Mouse (Mus musculus): ENCODE results near the gene Btg2. TPM values are rescaled to one million over a fixed set of nuclear protein-coding genes. Genes with fewer than 3 reads are reported as not detected.
A peak's percentile ranks its signal among the peaks of the same experiment; 100 is the strongest.

Gene Btg2
- total RNA-seq, 2 experiments from 2014 or later, result 18.7 to 18.9 TPM

DNA sequence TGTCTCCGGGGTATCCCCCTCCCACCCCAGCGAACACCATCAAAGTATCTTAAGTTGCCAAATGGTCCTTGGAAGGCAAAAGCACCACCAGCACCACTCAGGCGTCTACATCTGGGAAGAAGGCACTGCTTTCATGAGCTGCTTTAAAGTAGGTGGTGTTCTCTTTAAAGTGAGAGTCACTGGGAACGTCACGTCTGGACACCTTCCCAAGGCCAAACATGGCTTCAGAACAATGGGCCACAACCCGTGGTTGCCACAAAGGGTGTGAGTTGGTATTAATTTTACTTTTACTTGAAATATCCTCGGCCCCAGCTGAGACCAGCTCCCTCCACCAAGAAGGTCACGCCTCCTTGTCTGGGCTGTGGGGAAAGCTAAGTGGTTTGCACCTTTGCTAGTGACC lies 21.2 kb downstream of the Btg2 start:
- DNase-seq, result no peak

DNA sequence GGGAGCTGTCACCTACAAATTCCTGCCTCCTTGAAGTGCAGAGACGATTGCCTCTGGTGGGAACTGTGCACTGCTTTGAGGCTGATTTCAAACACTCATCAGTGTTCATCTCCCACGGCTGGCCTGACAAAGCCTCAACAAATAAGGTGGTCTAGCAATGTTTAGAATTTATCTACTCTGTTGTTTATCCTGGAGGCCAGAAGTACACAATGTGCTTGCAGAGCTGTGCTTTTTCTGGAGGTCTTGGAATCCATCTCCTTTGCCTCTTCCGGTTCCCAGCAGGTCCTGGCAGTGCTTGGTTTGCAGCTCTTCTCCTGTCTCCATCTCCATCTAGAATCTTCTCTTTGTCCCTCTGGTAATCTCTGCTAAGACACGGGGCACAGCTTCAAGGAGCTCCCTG lies 22.6 kb downstream of the Btg2 start:
- DNase-seq, result no peak

DNA sequence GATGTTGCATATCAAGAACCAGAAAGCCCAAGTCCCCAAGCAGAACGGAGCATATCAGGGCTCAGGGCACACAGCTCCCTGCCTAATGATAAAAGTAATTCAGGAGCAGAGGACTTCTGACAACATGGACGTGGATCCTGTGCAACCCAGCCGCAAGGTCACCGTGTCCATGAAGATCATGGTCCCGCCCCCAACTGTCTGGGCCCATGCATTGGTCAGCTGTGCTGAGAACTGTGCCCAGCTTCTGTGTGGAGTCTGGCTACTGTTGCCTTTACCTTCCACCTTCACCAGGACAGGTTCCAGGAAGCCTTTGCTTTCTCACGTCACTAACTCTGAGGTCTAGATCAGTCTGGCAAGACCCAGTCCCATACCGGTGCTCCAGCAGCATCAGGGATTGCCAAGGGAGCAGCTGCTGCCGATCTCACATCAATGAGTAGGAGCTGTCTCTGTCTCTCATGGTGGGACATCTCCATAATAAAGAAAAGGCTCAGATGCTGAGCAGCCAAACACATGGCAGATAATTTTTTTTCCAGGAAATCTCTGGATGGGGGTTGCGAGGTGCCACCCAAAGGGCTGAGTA lies 23.2 kb downstream of the Btg2 start:
- DNase-seq, result no peak

DNA sequence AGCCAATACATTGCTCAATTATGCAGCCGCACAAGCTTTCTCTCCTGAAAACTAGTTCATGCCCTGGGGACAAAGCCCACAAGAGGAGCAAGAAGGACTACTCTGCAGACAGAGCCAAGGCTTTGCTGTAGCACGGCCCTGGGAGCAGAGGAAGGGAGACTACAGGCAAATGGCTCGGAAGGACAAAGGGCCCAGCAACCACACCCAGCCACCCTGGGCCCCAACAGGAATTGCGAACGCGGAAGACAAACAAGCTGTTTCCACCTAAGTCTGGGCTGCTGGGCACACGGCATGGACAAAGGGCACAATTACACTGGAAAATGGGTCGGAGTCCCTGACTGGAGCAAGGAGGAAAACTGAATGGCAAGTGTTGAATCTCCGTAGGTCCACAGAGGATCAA lies 23.9 kb downstream of the Btg2 start:
- DNase-seq, result no peak

DNA sequence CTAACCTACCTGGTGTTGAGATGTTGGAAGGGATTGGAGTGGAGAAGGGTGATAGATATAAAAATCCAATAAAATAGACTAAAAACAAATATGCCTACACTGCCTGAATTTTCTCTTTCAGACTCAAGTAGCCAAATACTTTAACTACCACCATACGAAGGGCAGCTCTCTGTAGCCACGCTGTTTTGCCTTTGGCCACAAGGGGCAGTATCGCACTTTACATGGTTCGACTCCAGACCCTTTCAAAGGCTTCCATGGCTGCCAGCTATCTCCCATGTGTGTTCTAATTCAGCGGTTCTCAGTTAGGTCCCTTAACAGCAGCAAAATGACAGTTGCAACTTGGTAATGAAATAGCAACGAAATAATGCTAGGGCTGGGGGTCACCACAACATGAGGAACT lies 25.7 kb downstream of the Btg2 start:
- peak; percentile 75 to 79 for DNase-seq

DNA sequence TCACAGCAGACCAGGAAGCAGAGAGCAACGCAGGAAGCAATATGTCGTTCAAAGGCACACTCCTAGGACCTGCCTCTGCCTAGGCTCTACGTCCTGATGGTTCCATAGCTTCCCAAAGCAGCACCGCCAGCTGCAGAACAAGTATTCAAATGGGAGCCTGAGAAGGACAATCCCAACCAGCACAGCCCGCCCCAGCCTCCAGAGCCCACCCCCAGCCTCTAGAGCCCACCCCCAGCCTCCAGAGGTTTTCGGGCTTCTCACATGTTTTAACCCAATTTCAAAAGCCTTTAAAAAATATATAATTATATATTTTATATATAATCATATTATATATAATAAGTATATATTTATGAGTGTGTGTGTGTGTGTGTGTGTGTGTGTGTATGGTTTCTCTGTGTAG lies 29.4 kb downstream of the Btg2 start:
- no peak for DNase-seq

DNA sequence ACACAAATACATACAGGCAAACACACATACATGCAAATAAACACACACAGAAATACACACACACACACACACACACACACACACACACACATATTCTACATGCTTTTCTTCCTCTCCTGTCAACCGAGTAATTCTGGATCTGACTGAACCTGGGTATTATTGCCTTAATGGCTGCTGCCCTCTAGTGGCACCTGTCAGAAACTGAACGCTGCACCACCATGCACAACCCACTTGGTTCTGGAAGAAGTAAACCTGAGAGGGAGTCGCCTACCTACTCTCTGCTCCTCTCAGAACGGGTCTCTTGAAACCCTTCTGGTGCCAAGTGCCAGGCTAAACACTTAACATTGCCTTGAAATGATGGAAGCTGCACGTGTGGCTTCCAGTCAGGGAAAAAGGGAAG lies 30.2 kb downstream of the Btg2 start:
- peak; percentile 59 to 74 for DNase-seq

DNA sequence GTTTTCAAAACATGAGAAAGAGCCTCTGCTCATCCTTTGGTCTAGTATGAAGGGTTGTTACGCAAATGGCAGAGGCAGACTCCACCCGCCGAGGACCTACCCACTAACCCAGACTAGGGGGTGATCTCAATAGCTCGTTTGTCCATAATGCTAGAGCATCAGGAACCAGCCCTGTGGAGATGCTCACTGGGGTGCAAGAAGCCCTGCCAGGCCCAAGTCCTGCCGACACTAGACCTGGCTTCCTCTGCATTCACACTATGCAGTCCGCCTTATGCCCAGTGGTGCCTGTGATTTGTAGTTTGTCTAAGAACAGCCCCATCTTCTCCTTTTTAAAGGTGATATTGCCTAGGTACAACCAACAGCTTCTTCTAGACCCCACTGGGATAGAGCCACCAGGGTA lies 31.5 kb downstream of the Btg2 start:
- no peak for DNase-seq

DNA sequence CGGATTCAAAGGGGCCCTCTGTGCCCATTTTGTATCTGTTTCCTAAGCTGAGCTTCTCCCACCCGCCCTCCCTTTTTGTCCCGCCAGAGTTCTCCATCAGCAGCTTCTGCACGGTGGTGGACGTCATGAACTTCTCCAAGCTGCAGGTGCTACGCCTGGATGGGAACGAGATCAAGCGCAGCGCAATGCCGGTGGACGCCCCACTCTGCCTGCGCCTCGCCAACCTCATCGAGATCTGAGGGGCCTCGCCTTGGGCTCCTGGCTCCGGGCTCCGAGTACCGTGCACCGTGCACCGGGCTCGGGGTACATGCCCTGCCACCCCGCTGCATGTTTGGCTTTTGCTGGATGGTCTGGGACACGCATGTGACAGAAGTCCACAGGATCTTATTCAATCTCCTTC lies 32.5 kb downstream of the Btg2 start:
- no peak for DNase-seq

DNA sequence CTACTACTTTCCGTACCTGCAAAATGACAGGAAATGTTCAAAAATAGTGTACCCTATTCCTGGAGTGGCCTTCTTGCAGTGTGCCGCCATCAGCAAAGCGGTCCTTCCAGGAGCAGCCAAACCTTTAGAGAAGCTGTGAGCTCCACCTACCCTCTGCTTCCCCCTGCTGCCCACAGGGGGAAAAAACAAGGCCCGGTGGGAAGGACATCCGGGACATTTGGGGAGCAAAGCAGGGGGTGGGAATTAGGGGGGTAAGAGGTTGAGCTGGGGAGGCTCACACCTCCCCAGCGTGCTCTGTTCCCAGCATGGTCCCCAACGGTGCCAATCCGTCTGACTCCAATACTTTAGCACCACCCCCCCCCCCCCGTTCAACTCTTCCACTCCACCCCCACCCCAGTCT lies 32.9 kb downstream of the Btg2 start:
- peak; percentile 79 to 80 for DNase-seq

DNA sequence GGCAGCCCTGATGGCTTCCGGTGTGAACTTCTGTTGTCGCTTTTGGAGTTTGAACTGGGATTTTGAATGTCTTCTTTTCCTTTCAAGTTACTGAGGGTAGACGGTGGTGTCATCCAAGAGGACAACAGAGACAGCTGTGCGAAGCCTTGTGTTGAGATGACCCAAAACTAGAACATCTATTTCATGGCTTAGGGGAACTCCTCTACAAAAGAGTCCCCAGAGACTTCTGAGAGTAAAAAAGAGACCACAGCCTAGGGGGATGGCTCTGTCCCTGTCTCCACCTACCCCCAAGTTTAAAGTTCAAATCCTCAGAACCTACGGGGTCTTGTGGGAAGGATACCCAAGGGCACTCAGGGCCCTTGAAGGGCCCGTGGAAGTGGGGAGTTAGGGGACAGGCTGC lies 34.1 kb downstream of the Btg2 start:
- DNase-seq, result no peak

DNA sequence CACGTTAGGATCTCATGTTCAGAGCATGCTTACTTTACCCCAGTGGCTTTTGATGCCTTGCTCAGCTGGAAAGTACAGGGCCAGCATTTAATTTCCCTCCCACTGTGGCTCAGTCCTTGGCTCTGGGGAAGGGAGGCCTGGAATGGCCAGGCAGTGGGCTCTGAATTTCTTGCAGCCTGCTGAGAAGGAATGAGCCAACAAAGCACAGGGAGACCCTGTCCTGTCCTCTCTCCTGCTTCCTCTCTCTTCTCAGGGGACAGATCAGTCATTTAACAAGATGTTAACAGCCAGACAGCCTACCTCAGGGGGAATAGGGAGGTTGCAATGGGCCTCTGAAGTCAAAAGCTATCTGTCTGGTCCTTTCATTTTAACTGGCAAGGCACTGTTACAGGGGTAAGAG lies 36.6 kb downstream of the Btg2 start:
- DNase-seq, result no peak

DNA sequence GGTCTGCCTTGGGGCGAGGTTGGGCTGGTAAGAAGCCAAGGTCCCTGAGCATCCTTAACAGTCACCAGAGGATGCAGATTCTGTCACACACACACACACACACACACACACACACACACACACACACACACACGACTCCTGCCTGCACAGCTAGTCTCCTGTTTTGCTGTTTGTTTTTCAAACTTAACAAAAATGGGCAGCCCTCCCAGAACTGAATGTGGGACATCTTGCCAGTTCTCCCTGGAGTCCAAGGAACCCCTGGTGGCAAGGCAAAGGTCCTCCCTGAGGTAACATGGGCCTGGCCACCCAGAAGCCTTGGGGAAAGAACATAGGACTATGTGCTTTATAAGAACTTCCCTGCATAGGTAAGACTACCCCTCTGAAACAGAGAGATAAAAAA lies 37.0 kb downstream of the Btg2 start:
- no peak for DNase-seq

DNA sequence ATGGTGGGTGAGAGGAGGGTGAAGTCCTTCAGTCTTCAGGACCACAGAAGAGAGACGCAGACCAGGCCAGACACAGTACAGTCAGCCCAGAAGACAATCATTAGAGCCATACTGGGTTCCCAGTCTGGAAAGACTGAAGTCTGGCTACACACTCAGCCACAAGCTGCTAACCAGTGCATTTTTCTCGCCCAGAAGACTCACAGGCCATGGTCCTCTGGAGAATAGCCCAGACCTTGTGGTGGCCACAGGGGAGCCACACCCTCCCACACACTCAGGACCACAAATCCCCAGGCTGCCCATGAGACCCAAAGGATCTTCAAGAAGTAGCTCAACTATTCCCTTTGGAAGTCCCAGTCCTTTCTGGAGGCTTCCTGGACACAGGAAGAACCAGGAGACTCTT lies 39.6 kb downstream of the Btg2 start:
- DNase-seq, result no peak

DNA sequence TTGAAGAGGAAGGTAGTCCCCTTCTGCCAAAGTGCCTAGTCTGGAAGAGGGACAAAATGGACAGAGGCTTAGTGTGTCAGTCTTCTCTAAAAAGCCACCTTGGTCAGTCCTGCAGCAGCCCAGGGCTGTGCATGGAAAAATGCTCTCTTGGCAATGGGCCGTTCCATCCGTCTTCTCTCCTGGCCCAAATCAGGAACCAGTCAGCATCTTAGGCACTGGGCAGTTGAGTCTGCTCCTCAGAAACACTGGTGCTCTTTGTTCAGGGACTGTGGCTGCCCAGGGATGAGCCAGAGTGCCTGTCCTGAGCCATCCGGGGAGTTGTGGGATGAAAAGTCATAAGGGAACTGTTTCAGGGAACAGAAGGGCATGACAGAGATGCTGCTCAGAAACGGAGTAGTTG lies 40.6 kb downstream of the Btg2 start:
- DNase-seq, result no peak

DNA sequence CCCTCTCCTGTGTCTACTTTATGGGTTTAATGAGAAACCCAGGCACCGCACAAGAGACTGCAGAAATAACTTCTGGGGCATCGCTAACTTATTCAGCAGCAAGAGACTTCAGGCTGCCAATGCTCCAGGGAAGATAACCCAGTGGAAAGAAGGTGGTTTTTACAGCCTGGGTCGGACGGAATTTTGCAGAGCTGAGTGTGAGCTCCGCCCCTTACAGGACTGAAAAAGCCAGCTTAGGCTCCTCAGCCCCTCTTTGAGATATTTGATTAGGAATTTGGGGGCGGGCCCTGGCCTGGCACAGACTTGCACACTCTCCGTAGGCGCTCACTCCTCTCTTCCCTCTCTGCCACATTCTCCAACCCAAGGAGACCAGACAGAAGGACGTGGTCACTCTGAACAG lies 41.7 kb downstream of the Btg2 start, which contains the start of gene Fmod:
Gene Fmod (plus strand): TSS at position 83 of the 400 bp plus-strand sequence.
- DNase-seq, result no peak

DNA sequence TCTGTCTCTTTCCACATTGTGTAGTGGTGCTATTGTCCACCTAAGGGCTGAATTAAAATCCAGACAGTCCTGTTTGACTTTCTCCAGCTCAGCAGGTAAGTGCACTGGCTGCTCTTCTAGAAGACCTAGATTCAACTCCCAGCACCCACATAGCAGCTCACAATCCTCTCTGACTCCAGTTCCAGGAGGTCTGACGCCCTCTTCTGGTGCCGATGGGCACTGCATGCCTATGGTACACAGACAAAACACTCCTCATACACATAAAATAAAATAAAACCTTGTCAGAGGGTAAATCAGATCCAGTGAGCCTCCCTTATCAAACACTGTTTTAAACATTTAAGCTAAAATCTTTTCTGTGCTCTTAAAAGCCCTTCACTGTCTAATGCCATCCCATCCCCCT lies 42.4 kb downstream of the Btg2 start:
- DNase-seq, result no peak

DNA sequence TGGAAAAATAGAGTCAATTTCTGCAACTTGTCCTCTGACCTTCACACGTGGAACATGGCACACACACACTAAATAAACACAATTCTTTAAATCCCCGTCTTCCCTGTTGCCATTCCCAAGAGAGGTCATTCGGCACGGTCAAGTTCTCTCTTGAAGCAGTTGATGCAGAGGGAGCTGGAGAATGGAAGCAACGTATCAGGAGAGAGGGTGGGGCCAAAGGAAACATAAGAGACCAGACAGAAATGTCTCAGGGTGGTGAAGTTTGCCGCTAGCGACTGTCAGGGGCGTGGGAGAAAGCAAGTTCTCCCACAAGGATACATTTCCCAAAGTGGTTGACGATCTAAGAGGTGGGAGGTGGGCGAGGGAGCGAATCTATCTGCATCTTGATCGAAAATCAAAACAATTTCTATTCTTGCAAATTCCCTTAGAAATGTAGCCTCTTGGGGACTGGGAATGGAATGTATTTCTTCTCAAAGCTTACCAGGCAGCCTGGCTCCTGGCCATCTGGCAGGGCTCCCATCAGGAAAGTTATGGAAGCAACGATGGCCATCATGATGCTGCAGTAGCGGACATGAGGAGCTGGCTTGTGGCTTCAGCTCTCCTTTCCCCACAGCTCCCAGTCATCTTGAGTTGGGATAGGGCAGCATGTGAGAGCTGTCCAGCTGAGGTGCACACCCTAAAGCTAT lies 50.6 kb downstream of the Btg2 start:
- DNase-seq, result no peak

DNA sequence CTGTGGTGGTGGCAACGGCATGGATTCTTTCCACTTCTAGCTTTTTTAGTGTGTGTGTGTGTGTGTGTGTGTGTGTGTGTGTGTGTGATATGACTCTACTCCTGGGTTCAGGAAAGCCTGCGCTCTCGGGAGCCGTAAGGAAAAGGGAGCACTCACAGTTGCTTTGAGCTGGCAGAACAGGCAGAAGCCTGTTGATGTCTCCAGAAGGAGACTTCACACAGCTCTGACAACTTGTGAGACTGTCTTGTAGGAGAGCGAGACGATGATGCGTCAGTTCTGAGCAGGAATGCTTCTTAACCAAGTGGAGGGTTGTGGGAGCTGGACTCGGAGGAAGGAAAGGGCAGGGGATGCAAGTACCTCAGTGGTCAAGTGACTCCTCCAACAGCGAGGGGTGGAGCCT lies 52.2 kb downstream of the Btg2 start:
- no peak for DNase-seq

DNA sequence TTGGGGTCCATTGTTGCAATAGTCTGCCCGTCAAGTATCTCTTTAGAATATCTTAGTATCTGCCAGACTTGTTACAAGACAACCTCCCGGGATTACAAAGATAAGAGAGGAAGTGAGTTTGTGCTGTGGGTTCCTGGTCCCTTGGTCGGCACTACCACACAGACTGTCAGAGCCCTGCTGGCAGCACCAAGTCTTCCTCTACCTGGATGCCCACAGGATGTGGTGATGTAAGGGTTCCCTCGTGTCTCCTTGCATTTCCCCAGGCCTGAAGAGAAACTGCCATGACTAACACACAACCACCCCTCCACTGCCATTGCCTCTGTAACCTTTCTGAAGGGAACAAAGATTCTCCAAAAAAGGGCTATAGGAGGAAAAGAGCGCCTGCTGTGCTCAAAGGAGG lies 52.9 kb downstream of the Btg2 start:
- no peak for DNase-seq
